In the genomic region with DNA sequence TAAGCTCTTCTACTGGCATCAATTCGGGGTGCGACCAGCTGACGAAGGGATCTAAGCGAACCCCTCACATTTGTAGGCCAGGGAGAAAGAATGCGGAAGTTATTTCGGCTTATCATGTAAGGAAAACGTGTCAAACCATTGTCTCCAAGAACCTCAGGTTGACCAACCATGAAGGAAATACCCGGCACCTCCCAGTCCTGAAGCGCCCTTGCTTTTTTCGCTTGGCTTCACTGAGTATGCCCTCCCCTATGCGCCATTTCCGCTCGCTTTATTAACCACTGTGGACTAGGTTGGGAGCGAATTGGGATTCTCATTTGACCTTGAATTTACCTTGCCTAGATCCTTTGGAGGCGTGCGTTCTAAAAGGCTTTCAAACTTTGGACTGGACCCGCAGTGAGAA, we compare ENCODE assay signal across 8 mouse cellular contexts. TPM values are rescaled to one million over a fixed set of nuclear protein-coding genes. Genes with fewer than 3 reads are reported as not detected.
A peak's percentile ranks its signal among the peaks of the same experiment; 100 is the strongest.
DNase-seq lines count a peak whose midpoint lies in the region; ATAC-seq and TF ChIP-seq lines count a peak whose summit lies in the region.

No protein-coding gene starts in this region.

- WGBS in heart, embryonic 13.5 days: 13% methylated on average over 17 of the region's 17 CpGs
- 30% methylated on average over 17 of the region's 17 CpGs for WGBS in kidney, postnatal 0 days

- no peak for TF ChIP-seq CTCF in kidney, postnatal 0 days (IDR thresholded peaks at IDR 0.05; ENCODE audit: low read depth)

- ATAC-seq in cerebellum, adult (ENCODE audit: insufficient number of reproducible peaks, low FRiP score, low TSS enrichment): peak; percentile 49
- no peak for ATAC-seq in heart, embryonic 13.5 days (ENCODE audit: extremely low read depth, insufficient number of reproducible peaks, low FRiP score, low TSS enrichment)
- peak; percentile 81 for ATAC-seq in kidney, postnatal 0 days (replicated peaks; ENCODE audit: low FRiP score, low read depth)

- no peaks in the 10 kb centered on the region for H3K9me3 ChIP-seq in heart, embryonic 13.5 days
- no peaks in the 10 kb centered on the region for H3K9me3 ChIP-seq in kidney, postnatal 0 days (replicated peaks; ENCODE audit: low read length)

- H3K9ac ChIP-seq in heart, embryonic 13.5 days: peak overlapping the region; percentile 82
- H3K9ac ChIP-seq in kidney, postnatal 0 days (ENCODE audit: low read depth, low read length): peak overlapping the region; percentile 70

- peak overlapping the region; percentile 60 for H3K4me3 ChIP-seq in heart, embryonic 13.5 days
- H3K4me3 ChIP-seq in kidney, postnatal 0 days (replicated peaks; ENCODE audit: low read depth, low read length): peak overlapping the region; percentile 51

- H3K36me3 ChIP-seq in heart, embryonic 13.5 days: no peaks in the 10 kb centered on the region
- no peaks in the 10 kb centered on the region for H3K36me3 ChIP-seq in kidney, postnatal 0 days (ENCODE audit: insufficient read depth, low read length)

- H3K4me1 ChIP-seq in heart, embryonic 13.5 days: no peaks in the 10 kb centered on the region
- no peaks in the 10 kb centered on the region for H3K4me1 ChIP-seq in kidney, postnatal 0 days (replicated peaks; ENCODE audit: insufficient read depth, low read length)

- no peaks in the 10 kb centered on the region for H3K27me3 ChIP-seq in heart, embryonic 13.5 days (replicated peaks)
- no peaks in the 10 kb centered on the region for H3K27me3 ChIP-seq in kidney, postnatal 0 days (ENCODE audit: insufficient read depth, low read length)

- DNase-seq in cerebellum, adult 8-10 months: no peak
- peak; percentile 62 for DNase-seq in 3T3-L1 (ENCODE audit: low read depth, low spot score)
- DNase-seq in c-Kit-positive CD71-positive TER-119-negative erythroid progenitor cells, embryonic 14.5 days (ENCODE audit: low read depth): peak; percentile 34
- DNase-seq in kidney, postnatal 0 days (ENCODE audit: low spot score): peak; percentile 76
- peak; percentile 69 for DNase-seq in lung, postnatal 36 days
- DNase-seq in testis, postnatal 14 days (ENCODE audit: low spot score): peak; percentile 28

- peak overlapping the region; percentile 72 for H3K4me2 ChIP-seq in heart, embryonic 13.5 days
- peak overlapping the region; percentile 53 for H3K4me2 ChIP-seq in kidney, postnatal 0 days (ENCODE audit: low read length)

- H3K27ac ChIP-seq in heart, embryonic 13.5 days (replicated peaks): peak overlapping the region; percentile 94
- peak overlapping the region; percentile 96 for H3K27ac ChIP-seq in kidney, postnatal 0 days

RNA-seq across cellular contexts. Expression of a gene that starts 0.5 kb away (rescaled TPM):
- polyA plus RNA-seq in heart, embryonic 13.5 days (2015; fragmentation: Nextera tagmentation; extraction: Ambion mirVana): 19.8 and 21.8 TPM in 2 replicates
- 55.6 and 59.5 TPM in 2 replicates for polyA plus RNA-seq in kidney, postnatal 0 days (2015; fragmentation: Nextera tagmentation; extraction: Ambion mirVana)
